Mouse (Mus musculus): Measurements from ENCODE around the gene Snf8.

- TF ChIP-seq CTCF (IDR thresholded peaks at IDR 0.05; ENCODE audit: low read depth, low read length) (no peak), POLR2A (IDR thresholded peaks at IDR 0.05; ENCODE audit: borderline replicate concordance, low read depth, low read length) (no peak)
Measured at GRCm38 (mm10) chr11:96046793-96047192, 12.1 kb downstream of the Snf8 start.
